Mouse (Mus musculus): ENCODE results near the gene Ap2a1. TPM values are rescaled to one million over a fixed set of nuclear protein-coding genes. Genes with fewer than 3 reads are reported as not detected.

Ap2a1 gene
- total RNA-seq, 1 experiment = 82.5 TPM

DNA sequence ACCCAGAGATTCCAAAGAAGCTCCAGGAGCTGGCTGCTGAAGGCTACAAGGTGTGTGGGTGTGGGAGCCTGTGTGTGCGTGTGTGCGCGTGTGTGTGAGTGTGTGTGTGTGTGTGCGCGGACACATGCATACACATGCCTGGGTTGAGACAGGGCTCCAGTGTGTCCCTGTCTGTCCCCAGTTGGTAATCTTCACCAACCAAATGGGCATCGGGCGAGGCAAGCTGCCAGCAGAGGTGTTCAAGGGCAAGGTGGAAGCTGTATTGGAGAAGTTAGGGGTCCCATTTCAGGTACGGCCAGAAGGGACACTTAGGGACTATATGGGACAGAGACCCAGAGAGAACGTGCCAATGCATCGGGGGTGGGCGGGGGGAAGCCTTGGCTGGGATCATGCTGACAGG is 69.4 kb downstream of the Ap2a1 start:
- H3K27ac ChIP-seq (ENCODE audit: insufficient read depth, low read depth, low read length, poor library complexity, severe bottlenecking) = no peak overlapping the region
- H3K4me1 ChIP-seq (ENCODE audit: control insufficient read depth in 2 of 2, insufficient read depth in 2 of 2, low read length in 2 of 2, poor library complexity in 1 of 2) = peaks cover 7 to 12% of the 10 kb centered on the region in 2 experiments; a peak in 3 of 4 replicates
- in situ Hi-C loops (cut with MboI; ENCODE audit: low sequenced_read_pairs in 2 of 2, unreplicated experiment in 2 of 2) = no loop called here
- H3K4me3 ChIP-seq (ENCODE audit: insufficient read depth in 1 of 2, low read depth in 1 of 2, low read length in 2 of 2, poor library complexity in 1 of 2, severe bottlenecking in 1 of 2) = no peak overlapping the region
- DNase-seq (ENCODE audit: low read depth, low spot score) = no peak
- peaks cover 35% of the 10 kb centered on the region for H3K36me3 ChIP-seq (ENCODE audit: control insufficient read depth, insufficient read depth, low read length, poor library complexity, severe bottlenecking)
- TF ChIP-seq MAFK (IDR thresholded peaks at IDR 0.05; ENCODE audit: insufficient read depth, low read depth, low read length) (no peak), HCFC1 (IDR thresholded peaks at IDR 0.05; ENCODE audit: borderline replicate concordance, insufficient read depth, low read length) (no peak), ZC3H11A (IDR thresholded peaks at IDR 0.05; ENCODE audit: borderline replicate concordance, low read depth, low read length) (no peak), ZNF384 (IDR thresholded peaks at IDR 0.05; ENCODE audit: low read depth, low read length) (no peak), CHD2 (IDR thresholded peaks at IDR 0.05; ENCODE audit: low read depth, low read length) (no peak)
- H3K9me3 ChIP-seq (ENCODE audit: control insufficient read depth, insufficient read depth, low read depth, low read length) = no peaks in the 10 kb centered on the region
- no peak overlapping the region for H3K9ac ChIP-seq (ENCODE audit: insufficient read depth, low read depth, low read length, poor library complexity, severe bottlenecking)

DNA sequence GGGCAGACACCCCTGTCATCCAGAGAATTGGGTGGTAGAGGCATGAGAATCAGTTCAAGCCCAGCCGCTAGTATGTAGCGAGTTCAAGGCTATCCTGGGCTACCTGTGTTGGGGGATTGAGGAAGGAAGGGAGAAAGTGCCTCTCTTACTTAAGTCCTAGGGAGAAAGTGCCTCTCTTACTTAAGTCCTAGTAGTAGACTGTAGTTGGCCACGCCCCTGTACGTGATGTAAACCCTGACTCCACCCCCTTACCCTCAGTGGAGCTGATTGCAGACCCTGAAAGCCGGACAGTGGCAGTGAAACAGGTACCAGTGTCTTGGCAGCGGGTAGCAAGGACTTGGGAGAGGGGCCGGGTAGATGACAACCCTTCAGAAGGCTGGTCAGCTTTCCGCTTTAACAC is 71.4 kb downstream of the Ap2a1 start:
- H3K9me3 ChIP-seq (ENCODE audit: control insufficient read depth, insufficient read depth, low read depth, low read length) = no peaks in the 10 kb centered on the region
- H3K9ac ChIP-seq (ENCODE audit: insufficient read depth, low read depth, low read length, poor library complexity, severe bottlenecking) = no peak overlapping the region; the same call in 1 of the 2 replicates
- TF ChIP-seq ZC3H11A (IDR thresholded peaks at IDR 0.05; ENCODE audit: borderline replicate concordance, low read depth, low read length) = no peak
- no peak for TF ChIP-seq CHD2 (IDR thresholded peaks at IDR 0.05; ENCODE audit: low read depth, low read length)
- no peak for TF ChIP-seq MAFK (IDR thresholded peaks at IDR 0.05; ENCODE audit: insufficient read depth, low read depth, low read length)
- no peak for TF ChIP-seq HCFC1 (IDR thresholded peaks at IDR 0.05; ENCODE audit: borderline replicate concordance, insufficient read depth, low read length)
- no peak for TF ChIP-seq ZNF384 (IDR thresholded peaks at IDR 0.05; ENCODE audit: low read depth, low read length)
- H3K4me1 ChIP-seq (ENCODE audit: control insufficient read depth in 2 of 2, insufficient read depth in 2 of 2, low read length in 2 of 2, poor library complexity in 1 of 2) = peaks cover 7 to 17% of the 10 kb centered on the region in 2 experiments
- H3K4me3 ChIP-seq (ENCODE audit: insufficient read depth in 1 of 2, low read depth in 1 of 2, low read length in 2 of 2, poor library complexity in 1 of 2, severe bottlenecking in 1 of 2) = peak overlapping the region; percentile 99
- in situ Hi-C loops (cut with MboI; ENCODE audit: low sequenced_read_pairs in 2 of 2, unreplicated experiment in 2 of 2) = no loop called here
- H3K36me3 ChIP-seq (ENCODE audit: control insufficient read depth, insufficient read depth, low read length, poor library complexity, severe bottlenecking) = peaks cover 15% of the 10 kb centered on the region; the same call in 1 of the 2 replicates
- no peak overlapping the region for H3K27ac ChIP-seq (ENCODE audit: insufficient read depth, low read depth, low read length, poor library complexity, severe bottlenecking)
- DNase-seq (ENCODE audit: low read depth, low spot score) = no peak

DNA sequence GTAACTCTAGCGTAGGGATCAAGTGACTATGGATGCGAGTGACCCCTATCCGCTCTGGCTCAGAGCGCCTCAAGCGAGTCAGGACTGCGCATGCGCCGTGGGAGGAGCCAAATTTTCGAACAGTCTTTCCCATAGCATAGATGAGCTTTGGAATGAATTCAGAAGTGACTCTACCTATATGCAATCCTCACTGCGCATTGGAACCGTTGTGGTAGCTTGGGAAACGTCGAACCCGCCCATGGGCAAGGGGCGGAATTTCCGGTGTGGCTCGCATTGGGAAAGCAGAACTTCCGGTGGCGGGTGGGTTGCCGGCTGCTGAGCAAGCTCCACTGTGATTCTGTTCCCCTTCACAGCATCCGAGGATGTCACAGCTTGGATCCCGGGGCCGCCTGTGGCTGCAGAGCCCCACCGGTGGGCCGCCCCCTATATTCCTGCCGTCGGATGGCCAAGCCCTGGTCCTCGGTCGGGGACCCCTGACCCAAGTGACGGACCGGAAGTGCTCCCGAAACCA is 72.2 kb downstream of the Ap2a1 start, which contains the start of gene Pnkp:
Gene Pnkp, plus strand, starts transcription at position 98 of the 511 bp plus-strand sequence.
- in situ Hi-C loops (cut with MboI; ENCODE audit: low sequenced_read_pairs in 2 of 2, unreplicated experiment in 2 of 2) = no loop called here
- Histone ChIP-seq H3K4me1 (ENCODE audit: control insufficient read depth in 2 of 2, insufficient read depth in 2 of 2, low read length in 2 of 2, poor library complexity in 1 of 2) (peaks cover 7 to 21% of the 10 kb centered on the region in 2 experiments), H3K9ac (ENCODE audit: insufficient read depth, low read depth, low read length, poor library complexity, severe bottlenecking) (peak within 1 kb of the TSS; percentile 96), H3K36me3 (ENCODE audit: control insufficient read depth, insufficient read depth, low read length, poor library complexity, severe bottlenecking) (peaks cover 8% of the 10 kb centered on the region; the same call in 1 of the 2 replicates), H3K27ac (ENCODE audit: insufficient read depth, low read depth, low read length, poor library complexity, severe bottlenecking) (peak within 1 kb of the TSS; percentile 78), H3K4me3 (ENCODE audit: insufficient read depth in 1 of 2, low read depth in 1 of 2, low read length in 2 of 2, poor library complexity in 1 of 2, severe bottlenecking in 1 of 2) (peak within 1 kb of the TSS; percentile 99), H3K9me3 (ENCODE audit: control insufficient read depth, insufficient read depth, low read depth, low read length) (no peaks in the 10 kb centered on the region)
- DNase-seq (ENCODE audit: low read depth, low spot score) = peak; percentile 89
- 0 out of 2 replicates have a peak, but pooled peaks have one; percentile 23 for TF ChIP-seq HCFC1 (IDR thresholded peaks at IDR 0.05; ENCODE audit: borderline replicate concordance, insufficient read depth, low read length)
- TF ChIP-seq ZNF384 (IDR thresholded peaks at IDR 0.05; ENCODE audit: low read depth, low read length) = no peak
- 0 out of 2 replicates have a peak, but pooled peaks have one; percentile 4 for TF ChIP-seq MAFK (IDR thresholded peaks at IDR 0.05; ENCODE audit: insufficient read depth, low read depth, low read length)

DNA sequence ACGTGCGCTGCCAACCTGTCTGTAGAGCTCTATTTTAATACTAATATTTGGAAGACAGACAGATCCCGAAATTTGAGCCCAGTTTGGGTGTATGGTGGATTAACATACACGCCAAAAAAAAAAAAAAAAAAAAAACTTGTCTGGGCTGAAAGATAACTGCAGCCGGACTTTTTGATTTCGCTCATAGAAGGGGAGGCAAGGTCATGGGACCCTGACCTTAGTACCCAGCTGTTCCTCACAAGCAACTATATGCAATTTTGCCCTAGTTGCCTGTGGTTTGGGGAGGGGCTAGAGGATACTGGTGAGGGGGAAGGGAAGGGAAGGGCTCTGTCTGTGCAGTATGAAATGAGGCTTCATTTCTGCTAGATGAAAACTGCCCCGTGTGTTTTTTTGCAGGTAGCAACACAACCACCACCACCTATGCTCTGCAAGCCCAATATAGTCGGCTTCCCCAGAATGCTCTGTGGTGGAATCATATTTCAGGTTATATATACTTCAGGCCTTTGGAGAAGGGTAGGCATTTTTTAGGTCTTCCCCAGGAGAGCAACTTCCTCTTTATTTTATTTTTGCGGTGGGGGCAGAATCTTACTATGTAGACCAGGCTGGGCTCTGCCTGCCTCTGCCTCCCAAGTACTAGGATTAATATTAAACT is 72.9 kb downstream of the Ap2a1 start:
- no peak for TF ChIP-seq CHD2 (IDR thresholded peaks at IDR 0.05; ENCODE audit: low read depth, low read length)
- 0 out of 2 replicates have a peak, but pooled peaks have one; percentile 42 for TF ChIP-seq ZNF384 (IDR thresholded peaks at IDR 0.05; ENCODE audit: low read depth, low read length)
- peaks cover 7 to 23% of the 10 kb centered on the region in 2 experiments for H3K4me1 ChIP-seq (ENCODE audit: control insufficient read depth in 2 of 2, insufficient read depth in 2 of 2, low read length in 2 of 2, poor library complexity in 1 of 2)

More for the DNA sequence above, 72.9 kb downstream of the Ap2a1 start:
- Histone ChIP-seq H3K9me3 (ENCODE audit: control insufficient read depth, insufficient read depth, low read depth, low read length) (no peaks in the 10 kb centered on the region), H3K9ac (ENCODE audit: insufficient read depth, low read depth, low read length, poor library complexity, severe bottlenecking) (no peak overlapping the region; the same call in 1 of the 2 replicates), H3K4me3 (ENCODE audit: insufficient read depth in 1 of 2, low read depth in 1 of 2, low read length in 2 of 2, poor library complexity in 1 of 2, severe bottlenecking in 1 of 2) (peak overlapping the region; percentile 99), H3K36me3 (ENCODE audit: control insufficient read depth, insufficient read depth, low read length, poor library complexity, severe bottlenecking) (peaks cover 2% of the 10 kb centered on the region; the same call in 1 of the 2 replicates), H3K27ac (ENCODE audit: insufficient read depth, low read depth, low read length, poor library complexity, severe bottlenecking) (no peak overlapping the region)
- in situ Hi-C loops (cut with MboI; ENCODE audit: low sequenced_read_pairs in 2 of 2, unreplicated experiment in 2 of 2) = no loop called here
- DNase-seq (ENCODE audit: low read depth, low spot score) = no peak

Measured in ES-E14 (cell line).